Mouse (Mus musculus) olfactory bulb, adult 2 months (tissue): ENCODE results near the gene Prr5l.

Source experiments
- CTCF ChIP-seq: fragments of 200-500 bp; IDR thresholded peaks from 2 replicates; pipeline ENCODE4 v1.5.1; 2012; ENCODE audit warnings: low read depth, mild to moderate bottlenecking, low read length, moderate library complexity; ENCODE audit not compliant: insufficient read depth
- POLR2A ChIP-seq: fragments of 200-500 bp; IDR thresholded peaks from 2 replicates; pipeline ENCODE4 v1.6.1; 2012; ENCODE audit warnings: mild to moderate bottlenecking, low read depth, low read length, moderate library complexity; ENCODE audit not compliant: insufficient read depth

GRCm38 (mm10) chr2:101722370-101723332 lies 160.2 kb downstream of the Prr5l start:
- TF ChIP-seq CTCF (no peak), POLR2A (no peak)
